Mouse (Mus musculus) cerebellum, adult 18-20 months (tissue): Measurements from ENCODE around the gene Ak3.
A peak's percentile ranks its signal among the peaks of the same experiment; 100 is the strongest.
"Not testable (repeated sequence)": the region's sequence is repeated elsewhere in the genome, so short reads cannot be mapped to it uniquely, and the experiment has no call there.

Source experiments
- DNase-seq, 2 experiments: peaks; one replicate each; pipeline ENCODE4 v3.0.0; 2021

Gene Ak3

DNA sequence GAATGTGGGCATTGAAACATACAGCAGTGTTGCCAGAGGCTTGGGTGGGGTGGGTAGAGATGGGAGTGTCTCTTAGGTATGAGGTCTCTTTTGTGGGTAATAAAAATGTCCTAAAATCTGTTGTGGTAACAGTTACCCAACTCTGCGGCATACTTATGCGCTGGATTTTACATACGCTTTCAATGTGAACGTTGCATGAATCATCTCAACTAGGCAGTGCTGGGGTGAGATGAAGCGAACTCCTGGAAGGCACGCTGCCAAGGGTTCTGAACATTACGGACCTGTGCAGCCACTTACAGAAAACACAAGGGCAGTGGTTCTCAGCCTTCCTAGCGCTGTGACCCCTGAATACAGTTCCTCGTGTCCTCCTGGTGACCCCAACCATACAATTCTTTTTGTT, 5.1 kb downstream of the Ak3 start:
- DNase-seq, result no peak

DNA sequence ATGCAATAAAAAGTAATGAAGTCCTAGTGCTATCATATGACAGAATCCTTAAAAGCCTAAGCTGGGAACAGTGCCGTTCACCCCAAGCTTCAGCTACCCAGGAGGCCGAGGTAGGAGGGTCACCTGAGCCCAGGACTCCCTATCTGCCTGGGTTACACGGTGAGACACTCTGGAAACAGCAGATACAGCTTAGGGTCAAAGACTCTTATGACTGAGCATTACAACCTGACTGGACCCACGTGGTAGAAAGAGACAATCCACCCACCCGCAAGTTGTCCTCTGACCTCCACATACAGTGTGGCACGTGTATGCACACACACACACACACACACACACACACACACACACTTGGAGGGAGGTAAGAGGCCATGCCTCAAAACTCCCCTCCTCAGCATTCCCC, 5.6 kb downstream of the Ak3 start:
- no peak for DNase-seq

DNA sequence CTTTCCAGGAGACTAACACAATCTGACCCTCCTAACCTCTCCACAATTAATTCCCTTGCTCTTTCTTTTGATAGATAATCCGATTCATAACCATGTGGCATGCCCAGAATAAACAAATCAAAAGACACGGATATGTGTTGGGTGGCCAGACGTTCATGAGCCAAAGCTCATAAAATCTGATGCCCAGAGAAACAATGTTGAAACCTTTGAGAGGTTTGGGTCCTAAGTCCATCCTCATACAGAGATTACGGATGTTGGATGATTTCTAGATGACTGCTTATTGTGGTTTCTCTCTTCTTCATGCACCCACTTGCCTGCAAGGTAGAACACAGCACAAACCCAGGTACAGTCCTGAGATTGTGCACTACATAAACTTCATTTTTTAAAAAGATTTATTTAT, 7.6 kb downstream of the Ak3 start:
- no peak for DNase-seq

DNA sequence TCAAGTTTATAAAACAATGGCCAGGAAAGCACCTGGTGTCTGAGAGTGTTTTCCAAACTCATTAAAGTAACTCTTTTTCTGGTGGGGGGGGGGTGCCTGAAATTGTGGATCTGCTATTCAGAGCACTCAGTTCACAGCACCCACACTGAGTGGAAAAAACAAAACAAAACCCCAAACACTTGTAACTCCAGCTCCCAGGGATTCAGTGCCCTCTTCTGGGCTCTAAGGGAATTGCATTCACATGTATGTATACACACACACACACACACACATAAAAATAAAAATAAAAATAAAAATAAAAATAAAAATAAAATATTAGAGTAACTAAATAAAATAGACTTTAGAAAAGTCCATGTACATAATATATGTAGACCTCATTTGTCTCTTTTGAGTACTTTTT, 8.4 kb downstream of the Ak3 start:
- DNase-seq, result no peak

DNA sequence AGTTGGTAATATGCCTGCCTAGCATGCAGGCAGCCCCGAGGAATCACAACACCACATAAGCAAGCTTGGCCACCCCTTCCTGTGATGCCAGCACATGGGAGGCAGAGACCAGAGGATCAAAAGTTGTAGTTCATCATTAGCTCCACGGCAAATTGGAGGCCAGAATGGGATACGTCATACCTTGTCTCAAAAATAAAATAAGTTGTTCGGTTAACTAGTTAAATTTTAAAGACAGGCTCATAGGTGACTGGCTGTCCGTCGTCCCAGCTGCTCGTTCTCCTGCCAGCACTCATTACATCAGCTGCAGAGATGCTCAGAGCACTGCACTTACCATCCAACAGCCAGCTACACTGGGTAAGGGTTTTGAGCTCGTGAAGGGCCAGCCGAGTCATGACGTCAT, 10.2 kb downstream of the Ak3 start:
- DNase-seq, result no peak

DNA sequence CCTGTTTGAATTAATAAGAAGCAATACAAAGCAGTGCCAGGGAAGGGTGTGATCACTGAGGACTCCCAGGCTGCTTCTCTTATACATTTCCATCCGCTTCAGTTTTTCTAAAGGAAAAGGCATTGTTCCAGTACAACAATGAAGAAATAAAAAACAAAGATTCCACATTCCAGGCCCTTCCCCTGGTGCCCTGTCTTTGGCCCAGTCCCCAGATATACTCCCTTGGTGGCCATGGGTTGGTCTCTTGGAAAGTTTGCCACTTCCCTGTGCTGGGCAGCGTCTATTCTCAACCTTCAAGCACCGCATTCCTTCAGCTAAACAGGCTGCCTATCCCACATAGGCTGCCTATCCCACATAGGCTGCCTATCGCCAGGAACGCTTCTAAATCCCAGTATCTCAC, 10.7 kb downstream of the Ak3 start:
- no peak for DNase-seq

DNA sequence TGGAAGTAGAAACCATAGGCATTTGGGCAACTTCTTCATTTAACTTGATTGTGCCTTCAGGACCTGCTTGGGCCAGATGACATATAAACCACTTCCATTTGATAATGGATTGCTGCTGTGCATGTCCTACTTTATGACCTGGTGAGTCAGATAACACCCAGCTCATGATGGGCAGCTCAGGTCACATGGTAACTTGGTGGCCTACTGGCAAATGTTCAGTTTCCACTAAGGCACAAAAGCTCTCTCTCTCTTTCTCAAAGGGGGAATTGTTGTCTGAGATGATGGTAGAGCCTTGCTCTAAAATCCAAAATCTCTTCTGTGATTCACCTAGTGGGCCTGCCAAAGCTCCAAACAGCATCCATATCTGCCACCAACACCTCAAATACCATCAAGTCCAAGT, 15.1 kb downstream of the Ak3 start:
- no peak for DNase-seq

DNA sequence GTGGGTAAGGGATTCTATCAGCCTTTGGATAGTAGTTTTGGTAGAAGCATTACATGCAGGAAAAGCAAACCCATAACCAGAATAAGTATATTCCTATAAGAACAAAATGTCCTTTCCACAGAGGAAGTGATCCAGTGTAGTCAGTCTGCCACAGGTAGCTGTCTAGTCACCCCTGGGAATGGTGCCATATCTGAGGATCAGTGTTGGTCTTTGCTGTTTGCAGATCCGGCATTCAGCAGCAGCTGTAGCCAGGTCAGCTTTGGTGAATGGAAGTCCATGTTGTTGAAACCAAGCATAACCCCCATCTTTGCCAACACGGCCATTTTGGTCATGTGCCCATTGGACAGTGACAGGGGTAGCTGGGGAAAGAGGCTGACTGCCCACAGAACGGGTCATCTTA, 16.0 kb downstream of the Ak3 start:
- DNase-seq, result no peak

DNA sequence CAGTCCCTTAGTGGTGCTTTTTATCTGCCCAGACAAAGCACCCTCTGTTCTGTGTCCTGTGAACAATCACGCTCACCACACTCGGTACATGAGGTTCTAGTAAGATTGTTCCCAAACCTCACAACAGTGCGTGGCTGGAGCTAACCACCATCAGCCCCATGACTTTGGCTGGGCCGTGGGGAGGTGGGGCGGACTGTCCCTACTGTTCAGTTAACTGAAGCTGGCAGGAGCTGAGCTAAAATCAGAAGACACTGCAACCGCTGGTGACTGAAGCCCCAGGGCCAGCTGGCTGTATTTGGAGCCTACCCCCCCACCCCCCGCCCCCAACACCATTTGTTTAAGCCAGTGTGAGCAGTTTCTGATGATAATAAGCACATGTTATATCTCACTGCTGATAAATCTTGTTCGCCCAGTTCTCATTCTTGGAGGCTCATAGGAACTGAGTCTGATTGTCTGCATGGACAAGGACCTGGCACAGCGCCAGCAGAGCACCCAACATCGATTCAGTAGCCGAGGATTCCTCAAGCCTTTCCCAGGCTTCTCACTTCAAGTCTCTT, 23.3 kb downstream of the Ak3 start:
- peak; percentile 37 to 42 for DNase-seq

DNA sequence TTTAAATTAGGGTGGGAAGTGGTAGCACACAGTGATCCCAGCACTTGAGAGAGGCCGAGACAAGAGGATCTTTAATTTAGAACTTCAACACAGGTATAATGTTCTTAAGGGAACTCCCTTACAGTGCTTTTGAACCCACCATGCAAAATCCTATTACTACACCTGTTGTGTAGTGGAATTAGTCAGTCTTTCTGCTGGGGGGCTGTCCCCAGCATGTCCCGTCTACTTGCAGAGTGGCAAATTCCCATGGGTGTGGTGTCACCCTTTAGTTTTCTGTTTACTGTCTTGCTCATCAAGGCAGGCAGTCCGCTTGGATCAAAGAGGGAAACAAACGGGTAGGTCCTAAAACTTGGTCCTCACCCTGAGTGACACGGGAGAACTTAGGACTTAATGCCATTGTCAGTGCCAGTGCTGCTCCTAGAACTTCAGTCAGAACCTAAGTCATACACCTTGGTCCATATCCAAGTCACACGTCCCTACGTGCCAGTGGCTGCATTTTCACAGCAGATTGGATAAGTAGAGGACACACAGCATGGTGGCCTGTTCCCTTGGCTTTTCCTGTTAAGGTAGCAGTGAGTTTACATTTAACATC, 25.9 kb downstream of the Ak3 start:
- DNase-seq, result no peak

DNA sequence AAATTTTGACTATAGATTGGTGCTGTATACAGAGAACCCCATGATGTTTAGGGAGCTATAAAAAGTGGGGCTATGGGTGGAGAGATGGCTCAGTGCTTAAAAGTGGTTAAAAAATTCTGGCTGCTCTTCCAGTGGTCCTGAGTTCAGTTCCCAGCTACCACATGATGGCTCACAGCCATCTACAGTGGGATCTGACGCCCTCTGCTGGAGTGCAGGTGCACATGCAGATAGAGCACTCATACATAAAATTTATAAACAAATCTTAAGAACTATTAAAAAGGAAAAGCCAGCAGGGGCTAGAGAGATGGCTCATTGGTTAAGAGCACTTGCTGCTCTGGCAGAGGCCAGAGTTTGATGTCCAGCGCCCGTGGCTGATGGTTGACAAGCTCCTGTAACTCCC, 28.1 kb downstream of the Ak3 start:
- no peak for DNase-seq

DNA sequence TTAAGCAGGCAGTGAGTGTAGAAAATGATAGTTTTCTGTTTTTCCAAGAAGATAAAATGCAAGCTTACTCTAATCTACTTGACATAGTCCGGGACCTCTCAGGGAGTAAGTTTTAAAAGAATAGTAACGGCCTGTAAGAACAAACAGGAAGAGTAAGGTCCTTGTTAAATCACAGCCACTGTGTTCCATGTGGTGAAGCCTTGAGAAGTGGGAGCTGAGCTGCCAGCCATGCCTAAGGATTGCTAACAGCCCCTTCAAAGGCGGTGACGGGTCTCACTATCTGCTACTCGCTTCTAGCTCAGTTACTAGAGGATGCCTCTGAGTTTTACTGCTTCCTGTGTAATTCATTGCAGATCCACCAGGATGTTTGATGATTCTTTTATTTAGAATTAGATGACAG, 31.0 kb downstream of the Ak3 start:
- no peak for DNase-seq

DNA sequence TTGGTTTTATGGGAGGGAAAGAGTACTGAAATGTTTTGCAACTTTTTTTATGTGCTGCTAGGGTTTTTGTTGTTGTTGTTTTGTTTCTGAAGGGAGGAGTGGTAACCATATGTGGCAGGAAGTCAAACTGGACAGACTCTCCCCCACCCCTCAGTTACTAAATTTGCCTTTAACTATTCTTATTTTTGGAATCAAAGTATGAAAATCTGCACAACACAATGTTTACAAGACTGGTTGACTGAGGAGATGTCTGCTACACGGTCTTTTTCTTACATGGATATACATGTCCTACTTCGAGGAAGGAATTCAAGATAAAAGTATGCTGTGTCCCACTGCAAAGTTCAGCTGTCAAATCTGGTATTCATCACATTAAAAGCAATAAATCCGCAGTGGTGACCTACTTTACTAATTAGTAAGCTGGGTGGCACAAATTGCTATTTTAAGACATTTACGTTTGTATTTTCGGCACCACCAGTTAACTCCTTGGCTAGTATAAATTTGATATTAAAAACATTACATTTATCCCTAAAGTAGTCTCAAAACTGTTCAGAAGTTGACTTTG, 31.5 kb downstream of the Ak3 start:
- DNase-seq, result no peak

DNA sequence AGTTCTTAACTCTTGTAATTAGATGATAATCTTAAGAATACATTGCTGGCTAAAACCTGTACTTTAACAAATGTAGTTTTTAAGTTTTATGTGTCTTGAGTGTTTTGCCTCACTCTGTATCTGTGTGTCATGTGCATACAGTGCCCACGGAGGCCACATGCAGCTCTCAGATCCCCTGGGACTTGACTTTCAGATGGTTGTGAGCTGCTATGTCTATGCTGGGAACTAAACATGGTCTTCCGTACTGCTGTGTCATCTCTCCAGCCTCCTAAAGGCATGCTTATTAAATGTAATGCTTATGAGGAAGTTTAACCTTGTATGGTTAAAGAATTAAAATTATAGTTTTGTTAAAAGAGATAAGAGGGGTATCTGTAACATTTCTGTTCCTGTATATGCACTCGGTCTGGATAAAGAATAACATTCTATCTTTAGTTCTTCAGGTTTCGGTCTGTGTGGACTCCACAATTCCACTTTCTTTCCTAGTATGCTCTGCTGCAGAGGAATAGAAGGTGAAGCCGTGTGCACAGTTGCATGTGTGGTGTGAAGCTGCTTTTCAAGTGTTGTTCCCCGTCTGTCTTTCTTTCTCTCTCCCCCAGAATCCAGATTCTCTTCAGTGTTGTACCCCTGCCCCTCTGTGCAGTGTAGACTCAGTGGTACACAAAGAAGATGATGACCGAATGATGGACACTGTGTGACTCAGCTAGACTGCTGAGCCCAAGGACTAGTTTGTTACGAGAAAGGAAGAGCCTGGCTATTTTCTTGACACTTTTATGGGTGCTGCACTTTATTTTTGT, 32.2 kb downstream of the Ak3 start:
- no peak for DNase-seq

DNA sequence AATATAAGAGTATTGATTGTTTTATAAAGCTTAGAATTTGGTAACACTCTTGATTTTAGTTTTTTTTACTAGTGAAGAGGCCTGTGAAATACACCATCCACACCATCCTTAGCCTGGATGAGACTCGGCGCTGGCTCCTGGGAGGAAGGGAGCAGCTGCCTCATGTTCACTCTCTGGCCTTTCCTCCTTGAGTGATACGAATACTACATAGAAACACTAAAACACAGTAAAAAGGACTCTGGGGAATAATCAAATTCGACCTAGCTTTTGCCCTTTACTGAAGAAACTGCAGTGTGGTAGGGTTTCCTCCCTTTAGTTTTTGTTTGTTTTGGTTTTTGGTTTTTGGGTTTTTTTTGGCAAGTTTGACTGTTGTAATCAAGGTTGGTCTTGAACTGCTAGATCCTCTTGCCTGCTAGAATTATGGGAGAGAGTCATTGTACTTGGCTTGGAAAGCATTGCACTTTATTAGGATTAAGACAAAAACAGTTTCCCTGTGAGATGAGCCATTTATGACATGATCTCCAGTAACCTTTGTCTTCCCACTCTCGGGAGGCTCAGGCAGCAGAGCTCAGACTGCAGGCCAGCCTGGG, 33.2 kb downstream of the Ak3 start:
- DNase-seq, result no peak

DNA sequence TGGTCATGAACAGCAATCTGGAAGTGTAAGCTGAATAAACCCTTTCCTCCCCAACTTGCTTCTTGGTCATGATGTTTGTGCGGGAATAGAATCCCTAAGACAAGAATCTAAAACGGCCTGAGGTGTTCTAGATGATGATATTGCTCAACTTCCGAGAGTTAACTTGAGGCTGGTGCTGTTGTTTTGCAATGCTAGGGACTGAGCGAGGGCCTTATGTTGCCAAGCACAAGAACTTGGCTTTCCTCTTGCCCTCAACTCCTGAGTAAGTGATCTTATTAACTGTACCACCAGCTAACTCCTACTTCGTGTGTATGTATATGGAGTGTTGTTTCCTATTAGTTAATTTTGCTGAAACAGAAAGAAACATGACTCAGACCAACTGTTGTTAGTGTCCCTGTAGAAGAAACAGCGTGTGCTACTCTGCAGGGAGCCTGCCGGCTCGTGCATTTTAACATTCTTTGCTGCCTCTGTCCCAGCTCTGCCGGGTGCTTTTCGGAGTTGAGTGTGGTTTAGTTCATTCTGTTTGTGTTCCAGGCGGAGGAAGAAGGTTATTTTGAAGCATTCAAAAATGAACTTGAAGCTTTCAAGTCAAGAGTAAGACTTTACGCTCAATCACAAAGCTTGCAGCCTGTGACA, 36.3 kb downstream of the Ak3 start:
- DNase-seq, result no peak

DNA sequence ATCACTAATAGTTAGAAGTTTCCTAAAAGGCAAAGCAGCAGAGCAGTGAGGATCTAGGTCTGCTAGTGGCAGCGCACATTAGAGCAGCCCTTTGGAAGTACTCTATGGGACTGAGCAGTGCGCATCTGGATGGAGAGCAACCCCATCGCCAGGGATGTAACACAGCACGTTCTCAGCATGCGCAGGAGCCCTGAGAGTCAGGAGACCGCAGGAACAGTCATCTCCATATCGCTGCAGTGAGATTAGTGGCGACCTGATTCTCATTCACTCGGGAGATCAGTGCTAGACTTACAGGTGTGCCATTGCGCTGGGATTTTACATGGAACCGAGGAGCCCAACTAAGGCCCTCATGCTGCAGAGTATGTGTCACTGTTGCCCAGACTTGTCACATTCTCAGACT, 38.7 kb downstream of the Ak3 start:
- DNase-seq, result no peak

DNA sequence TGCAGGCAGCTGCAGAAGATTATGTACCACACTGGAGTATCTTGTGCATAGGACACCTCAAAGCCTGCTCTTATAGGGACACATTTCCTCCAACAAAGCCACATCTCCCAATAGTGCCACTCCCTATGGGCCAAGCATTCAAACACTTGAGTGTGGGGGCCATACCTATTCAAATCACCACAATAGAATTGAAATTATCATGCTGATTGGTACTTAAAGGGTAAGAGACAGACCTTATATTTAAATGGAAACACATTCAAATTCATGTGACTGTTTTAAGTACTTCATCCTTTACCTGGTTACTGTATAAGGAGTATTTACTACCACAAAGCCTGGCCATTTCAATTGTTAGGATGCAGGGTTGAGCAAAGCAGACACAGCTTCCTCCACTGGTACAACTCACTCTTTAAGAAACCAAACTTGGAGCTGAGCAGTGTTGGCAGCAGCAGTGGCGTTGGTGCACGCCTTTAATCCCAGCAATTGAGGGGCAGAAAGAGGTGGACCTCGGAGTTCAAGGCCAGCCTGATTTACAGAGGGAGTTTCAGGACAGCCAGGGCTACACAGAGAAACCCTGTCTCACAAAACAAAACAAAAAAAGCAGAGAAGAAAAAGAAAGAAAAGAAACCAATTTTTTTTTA, 39.6 kb downstream of the Ak3 start:
- DNase-seq, result no peak

DNA sequence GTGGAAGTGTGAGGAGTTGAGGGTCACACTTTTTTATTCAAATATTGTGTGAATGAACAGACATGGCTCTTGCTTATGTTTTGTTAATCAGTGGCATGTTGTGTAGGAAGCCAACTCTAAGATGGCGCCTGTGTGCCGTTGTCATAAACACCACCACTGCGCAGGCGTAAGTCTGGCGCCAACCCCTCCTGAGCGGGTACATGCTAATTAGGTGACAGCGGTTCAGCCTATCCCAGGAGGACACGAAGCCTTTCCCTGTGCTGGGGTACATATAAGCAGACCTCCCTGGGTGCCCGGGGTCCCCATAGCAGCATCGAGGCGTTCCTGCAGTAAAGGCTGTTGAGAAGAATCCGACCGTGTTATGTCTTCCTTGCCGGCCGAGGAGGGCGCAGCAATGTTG, 47.4 kb downstream of the Ak3 start:
- not testable (repeated sequence) for DNase-seq

DNA sequence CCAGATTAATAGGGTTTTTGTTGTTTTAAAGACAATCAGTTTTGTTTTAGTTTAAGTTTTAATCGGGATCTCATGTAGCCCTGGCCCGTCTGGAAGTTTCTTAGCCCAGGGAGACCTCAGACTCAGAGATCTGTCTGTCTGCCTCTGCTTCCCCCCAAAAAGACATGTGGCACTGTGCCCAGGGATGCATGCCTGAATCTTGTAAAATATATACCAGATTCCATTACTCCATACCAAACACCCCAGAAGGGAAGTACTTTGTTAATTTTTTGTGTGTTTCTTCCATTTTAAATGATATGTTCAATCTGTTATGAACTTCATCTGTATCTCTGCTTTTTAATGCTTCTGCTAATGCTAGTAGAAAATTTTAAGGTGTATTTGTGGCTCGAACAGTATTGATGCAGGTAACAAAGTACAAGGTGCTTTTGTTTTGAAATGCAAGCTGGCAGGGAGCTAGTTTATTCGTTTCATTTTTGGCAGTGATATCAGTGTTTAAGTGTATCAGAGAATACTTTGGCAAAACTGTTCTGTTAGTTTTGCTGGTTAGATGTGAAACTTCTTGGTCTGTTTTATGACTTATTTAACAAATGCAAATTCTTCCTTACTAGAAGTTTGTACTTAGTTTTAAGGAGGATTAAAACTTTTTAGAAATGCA, 49.7 kb downstream of the Ak3 start:
- no peak for DNase-seq

DNA sequence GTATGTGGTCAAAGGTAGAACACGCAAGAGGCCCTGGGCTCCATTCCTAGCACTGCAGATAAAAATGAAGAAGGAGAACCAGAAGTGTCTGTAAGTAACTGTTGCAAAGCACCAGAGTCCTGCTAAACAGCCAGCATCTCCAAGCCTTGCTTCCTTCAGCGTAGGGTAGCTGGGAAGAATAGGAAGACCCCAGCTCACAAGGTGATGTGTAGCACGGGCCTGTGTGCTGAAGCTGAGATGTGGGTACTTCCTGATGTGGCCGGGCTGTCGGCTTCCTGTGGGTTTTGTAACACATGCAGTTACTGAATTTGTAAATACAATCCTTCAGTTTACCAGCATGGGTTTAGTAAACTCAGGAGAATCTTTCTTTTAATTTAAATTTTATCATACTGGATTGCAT, 52.4 kb downstream of the Ak3 start:
- DNase-seq, result no peak

DNA sequence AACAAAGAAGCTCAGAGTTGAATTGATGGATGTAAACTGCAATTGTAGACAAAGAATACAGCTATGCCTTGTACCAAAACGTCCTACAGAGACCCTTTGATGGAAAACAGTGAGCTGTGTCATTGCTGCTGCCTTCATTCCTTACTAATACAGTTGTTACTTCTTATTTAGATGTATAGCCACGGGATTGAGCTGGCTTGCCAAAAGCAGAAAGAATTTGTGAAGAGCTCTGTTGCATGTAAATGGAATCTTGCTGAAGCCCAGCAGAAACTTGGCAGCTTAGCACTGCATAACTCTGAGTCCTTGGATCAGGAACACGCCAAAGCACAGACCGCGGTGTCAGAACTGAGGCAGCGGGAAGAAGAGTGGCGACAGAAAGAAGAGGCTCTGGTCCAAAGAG, 52.9 kb downstream of the Ak3 start:
- peak in 1 of 2 experiments; percentile 28 for DNase-seq
